Mouse (Mus musculus): ENCODE results near the gene Myo19. TPM values are rescaled to one million over a fixed set of nuclear protein-coding genes. Genes with fewer than 3 reads are reported as not detected.
"Not testable (repeated sequence)": the region's sequence is repeated elsewhere in the genome, so short reads cannot be mapped to it uniquely, and the experiment has no call there.

Gene Myo19
- total RNA-seq (2014; fragmentation: Nextera tagmentation) = 10.7 and 13.4 TPM in 2 replicates
- total RNA-seq (2017) = 5.1 and 5.2 TPM in 2 replicates

DNA sequence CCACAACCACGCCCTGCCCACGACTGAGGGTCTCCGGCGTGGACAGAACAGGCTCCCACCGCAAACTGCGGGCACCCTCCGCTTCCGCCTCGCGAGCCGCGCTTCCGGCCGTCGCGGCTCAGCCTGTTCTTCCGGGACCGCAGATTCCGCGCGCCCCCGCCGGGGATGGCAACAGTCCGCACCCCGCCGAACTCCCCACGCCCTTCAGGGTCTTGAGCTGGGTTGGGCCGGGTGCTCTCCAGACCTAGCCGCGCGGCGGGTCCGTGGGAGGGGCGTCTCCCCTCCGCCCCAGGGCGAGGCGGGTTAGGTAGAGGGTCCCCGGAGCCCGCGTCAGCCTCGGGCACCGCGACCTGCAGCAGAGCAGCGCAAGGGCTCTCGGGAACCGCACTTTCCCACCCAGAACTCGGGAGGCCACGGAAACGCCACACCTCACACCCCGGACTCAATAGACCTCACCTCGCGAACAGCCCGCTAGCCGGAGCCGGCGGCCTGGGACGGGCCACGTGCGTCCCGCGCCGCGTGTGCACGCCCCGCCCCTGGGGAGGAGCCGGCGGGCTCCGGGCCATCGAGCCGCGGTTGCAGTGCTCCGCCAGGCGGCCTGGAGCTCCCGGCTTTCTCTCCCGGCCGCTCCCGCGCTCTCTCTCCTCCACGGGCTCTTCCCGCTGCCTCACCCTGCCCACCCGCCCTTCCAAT lies at the start of gene Myo19, which contains the start of gene Pigw:
Gene Myo19, plus strand, starts transcription at position 377 of the 693 bp plus-strand sequence.
Gene Pigw, minus strand, starts transcription at position 514 of the 693 bp plus-strand sequence.
- ATAC-seq (replicated peaks; ENCODE audit: poor library complexity, severe bottlenecking) = peak; percentile 79

DNA sequence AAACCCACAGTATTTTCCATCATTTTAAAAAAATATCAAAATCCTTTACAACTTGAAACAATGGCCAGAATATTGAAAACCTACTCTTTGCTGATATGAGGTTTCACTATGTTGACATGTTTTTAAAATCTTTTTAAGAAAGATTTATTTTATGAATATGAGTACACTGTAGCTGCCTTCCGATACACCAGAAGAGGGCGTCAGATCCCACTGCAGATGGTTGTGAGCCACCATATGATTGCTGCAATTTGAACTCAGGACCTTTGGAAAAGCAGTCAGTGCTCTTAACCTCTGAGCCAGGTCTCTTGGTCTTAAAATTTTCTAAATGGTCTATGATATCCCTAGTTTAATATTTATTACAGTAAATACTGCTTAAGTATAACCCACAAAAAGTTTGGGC lies 40.6 kb upstream of the Myo19 start:
- ATAC-seq (replicated peaks; ENCODE audit: poor library complexity, severe bottlenecking) = no peak

DNA sequence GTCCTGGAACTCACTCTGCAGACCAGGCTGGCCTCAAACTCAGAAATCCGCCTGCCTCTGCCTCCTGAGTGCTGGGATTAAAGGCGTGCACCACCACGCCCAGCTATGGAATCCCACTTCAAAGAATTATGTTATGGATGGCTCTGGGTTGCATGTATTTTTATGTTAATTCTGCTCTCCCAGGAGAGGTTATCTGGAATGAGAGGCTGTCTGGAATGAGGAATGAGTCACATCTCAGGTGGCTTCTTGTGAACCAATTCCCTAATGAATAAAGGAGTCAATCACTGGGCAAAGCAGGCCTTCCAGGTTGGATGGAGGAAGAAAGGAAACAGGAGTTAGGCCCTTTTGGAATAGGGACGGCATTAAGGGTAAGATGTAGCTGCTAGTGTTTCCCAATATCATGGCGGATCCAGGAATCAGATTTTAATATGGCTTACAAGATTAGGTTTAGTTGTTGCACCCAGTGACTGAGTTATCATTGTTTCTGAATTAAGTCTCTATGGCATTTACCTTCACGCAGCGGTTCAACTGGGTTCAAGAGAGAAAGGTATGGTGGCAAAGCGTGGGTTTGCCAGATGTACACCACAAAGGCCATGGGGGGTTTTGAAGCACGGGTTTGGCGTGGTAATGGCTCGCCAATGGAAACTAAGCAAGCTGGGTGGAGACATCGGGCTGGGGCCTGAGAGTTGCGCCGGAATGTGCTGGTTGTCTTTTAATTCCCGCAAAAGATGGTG lies 33.0 kb upstream of the Myo19 start:
- no peak for ATAC-seq (replicated peaks; ENCODE audit: poor library complexity, severe bottlenecking)

DNA sequence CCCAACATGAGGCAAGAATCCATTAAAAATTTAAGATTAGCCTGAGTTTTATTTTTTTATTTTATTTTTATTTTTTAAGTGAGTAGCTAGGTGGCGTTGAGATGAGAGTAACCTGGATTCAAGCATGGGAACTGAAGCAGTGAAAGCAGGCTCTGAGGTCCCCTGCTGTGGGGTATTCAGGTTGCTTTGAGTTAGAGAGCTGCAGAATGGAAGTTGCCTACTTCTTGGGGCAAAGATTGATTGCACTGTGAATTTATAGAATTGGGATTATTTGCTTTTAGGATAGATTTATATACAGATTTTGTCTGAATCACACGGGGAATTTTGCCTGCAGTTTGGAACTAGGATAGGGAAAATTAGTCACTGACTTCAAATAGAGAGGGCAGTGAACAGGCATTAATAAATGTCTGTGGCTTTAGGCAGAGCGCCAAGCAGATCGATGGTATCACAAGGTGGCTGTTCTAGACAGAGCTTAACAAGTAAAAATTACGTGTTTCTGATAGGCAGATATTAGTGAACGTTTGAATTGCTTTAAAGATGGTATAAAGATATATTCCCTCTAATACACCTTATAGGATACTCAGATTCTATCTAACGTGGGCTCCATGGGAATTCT lies 32.4 kb upstream of the Myo19 start:
- ATAC-seq (replicated peaks; ENCODE audit: poor library complexity, severe bottlenecking) = no peak

DNA sequence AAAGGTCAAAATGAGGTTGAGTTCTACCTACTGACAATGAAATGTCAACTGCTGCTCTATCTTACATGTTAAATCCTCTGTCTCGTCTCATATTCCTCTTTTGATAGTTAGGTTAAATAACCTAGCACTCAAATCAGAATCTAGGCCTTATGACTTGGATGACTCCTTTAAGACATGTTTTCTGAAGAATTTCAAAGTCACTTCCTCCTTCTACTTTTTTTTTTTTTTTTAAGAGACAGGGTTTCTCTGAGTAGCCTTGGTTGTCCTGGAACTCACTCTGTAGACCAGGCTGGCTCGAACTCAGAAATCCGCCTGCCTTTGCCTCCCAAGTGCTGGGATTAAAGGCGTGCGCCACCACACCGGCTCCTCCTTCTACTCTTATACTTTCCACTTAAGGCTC lies 24.7 kb upstream of the Myo19 start:
- no peak for ATAC-seq (replicated peaks; ENCODE audit: poor library complexity, severe bottlenecking)

DNA sequence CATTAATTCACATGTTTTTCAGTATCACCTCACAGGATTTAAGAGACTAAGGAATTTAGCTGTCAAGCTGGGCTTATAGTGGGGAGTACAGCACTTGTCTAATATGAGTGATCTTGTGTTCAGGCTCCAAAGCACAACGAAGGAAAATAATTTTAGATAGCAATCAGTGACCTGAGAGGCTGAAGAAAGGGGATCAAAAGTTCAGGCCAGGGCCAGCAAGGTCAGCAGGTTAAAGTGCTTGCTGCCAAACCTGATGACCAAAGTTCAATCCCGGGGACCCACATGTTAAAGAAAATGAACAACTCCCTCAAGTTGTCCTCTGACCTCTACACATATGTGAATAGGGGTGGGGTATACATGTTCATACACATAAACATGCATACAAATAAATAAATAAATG lies 14.7 kb upstream of the Myo19 start:
- ATAC-seq (replicated peaks; ENCODE audit: poor library complexity, severe bottlenecking) = no peak

DNA sequence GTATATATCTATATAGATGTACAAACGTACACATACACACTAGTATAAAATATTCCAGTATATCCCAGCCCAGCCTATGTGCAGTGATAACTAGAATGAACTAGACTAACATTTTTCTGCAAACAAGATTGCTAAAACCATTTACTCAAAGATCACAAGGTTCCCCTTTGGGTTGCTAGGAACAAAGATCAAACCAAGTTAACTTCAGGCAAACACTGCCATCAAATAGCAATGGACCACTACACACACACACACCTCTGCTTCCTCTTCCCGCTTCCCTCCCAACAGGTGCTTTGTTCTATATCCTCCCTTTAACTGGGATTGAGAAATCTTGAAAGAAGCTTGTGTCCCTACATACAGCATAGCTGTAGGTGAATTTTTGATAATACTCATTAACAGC lies 12.4 kb upstream of the Myo19 start:
- ATAC-seq (replicated peaks; ENCODE audit: poor library complexity, severe bottlenecking) = no peak

DNA sequence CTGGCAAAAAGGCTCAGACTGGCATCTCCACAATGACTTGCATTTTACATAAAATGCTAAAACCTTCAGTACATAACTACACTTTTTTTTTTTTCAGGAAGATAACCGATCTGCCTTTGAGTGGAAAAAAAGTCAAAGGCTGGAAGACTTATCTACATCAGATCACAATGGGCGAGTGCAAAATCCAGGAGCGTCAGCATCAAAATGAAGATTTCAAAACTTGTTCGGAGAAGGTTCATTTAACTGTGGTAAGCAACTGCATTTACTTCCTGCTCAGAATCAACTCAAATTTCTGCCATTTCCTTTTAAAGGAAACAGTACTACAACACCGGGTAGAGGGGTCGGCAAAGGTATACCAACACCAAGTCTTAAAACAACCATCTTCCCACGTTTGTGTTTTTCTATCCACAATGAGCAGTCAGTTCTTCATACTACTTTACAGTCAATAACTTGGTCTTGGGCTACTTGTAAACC lies 11.1 kb upstream of the Myo19 start:
- no peak for ATAC-seq (replicated peaks; ENCODE audit: poor library complexity, severe bottlenecking)

DNA sequence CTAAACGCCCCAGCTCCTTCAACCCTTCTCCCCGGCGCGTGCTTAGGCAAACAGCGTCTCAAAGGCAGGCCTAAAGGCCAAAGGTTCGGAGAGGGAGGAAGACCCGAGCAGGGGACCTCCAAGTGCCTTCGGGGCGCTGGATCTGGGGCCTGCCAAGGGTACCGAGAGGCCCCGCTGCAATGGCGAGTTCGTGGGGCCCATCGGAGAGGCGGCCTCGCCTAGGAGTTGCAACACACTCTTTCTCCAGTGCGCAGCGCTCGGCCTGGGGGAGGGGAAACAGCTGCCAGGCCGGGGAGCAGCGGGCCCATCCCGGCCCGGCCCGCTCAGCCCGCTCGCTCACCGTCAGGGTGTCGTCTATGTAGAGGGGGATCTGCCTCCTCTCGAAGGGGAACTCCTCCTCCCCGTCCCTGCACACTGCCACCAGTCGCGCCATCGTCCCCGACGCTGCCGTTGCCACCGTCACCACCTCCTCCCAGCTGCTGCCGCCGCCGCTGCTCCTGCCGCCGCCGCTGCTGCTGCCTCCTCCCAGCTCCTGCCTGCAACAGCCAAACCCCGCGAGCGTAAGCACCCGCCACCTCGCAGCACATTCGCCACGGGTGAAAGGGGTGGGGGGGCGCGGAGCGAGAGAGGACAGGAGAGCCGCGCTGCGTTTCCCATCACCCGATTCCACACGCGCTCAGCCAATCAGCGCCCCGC lies 10.3 kb upstream of the Myo19 start:
- peak; percentile 73 for ATAC-seq (replicated peaks; ENCODE audit: poor library complexity, severe bottlenecking)

DNA sequence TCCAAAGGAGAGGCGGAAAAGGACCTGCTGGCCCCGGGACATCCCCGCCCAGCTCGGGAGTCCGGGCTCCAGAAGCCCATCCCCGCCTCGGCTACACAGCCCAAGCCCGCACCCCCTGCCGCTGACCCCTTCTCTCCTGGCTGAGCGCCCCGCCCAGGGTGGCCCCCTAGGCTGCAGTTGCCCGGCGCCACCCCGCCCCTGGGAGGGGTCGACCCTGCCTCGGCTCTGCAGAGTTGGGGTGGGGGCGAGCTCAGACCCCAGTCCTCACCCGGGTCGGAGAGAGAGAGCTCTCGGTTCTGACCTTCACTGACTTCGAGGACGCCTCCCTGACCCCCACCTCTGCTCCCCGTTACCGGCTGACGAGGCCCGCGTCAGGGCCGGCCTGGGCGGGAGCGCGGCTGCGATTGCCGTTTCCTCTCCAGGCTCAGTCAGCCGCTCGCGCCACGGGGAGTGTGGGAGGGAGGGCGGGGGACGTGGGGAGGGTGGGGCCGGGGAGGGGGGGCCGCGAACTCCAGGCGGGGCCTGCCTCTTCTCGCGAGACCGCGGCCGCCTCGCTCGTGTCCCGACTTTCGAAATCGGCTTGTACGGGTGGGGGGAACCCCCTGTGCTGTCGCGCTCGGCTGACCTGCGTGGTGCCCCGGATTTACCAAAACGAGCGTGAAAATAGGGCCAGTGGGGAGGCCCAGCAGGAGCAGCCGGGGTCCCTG lies 9.5 kb upstream of the Myo19 start, which contains the start of gene Ggnbp2:
Gene Ggnbp2, minus strand, starts transcription at position 481 of the 707 bp plus-strand sequence.
- ATAC-seq (replicated peaks; ENCODE audit: poor library complexity, severe bottlenecking) = peak; percentile 69

DNA sequence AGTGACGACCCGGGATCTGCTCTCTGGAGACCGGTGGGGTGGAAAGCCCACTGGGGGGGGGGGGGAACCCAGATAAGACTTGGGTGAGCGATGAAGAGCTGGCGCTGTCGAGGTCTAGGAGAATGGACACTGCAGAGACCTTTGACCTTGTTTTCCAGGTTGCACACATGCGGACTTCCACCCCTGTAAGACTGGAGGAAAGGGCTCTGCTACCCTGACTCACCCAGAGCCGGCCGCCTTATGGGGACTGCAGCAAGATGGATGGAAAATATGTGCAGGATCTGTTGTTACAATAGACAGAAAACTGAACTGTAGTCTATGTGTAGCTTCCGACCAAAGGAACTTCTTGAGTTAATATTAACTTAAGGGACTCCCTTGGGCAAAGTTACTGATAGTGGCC lies 8.9 kb upstream of the Myo19 start:
- ATAC-seq (replicated peaks; ENCODE audit: poor library complexity, severe bottlenecking) = no peak

DNA sequence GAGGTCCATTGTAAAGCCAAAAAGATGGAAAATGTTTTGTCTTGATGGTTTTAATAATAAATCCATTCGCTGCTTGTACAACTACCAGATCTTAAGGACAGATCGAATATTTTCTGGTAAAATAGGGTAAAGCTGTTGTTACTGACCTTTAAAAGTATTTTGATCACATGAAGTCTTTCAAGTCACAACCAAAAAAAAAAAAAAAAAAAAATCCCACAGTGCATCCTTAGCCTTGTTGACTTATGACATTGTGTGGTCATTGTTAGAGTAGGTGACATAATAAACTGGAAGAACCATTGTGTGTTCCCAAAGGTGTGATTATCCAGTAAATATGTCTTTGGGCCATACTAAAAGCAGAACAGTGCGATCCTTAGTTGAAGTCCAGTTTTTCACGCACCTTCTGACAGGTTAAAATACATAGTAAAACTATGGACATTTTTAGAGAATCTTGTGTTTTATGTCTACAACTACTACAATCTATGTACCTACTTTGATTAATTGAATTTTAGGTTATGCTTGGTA lies 8.3 kb upstream of the Myo19 start:
- no peak for ATAC-seq (replicated peaks; ENCODE audit: poor library complexity, severe bottlenecking)

DNA sequence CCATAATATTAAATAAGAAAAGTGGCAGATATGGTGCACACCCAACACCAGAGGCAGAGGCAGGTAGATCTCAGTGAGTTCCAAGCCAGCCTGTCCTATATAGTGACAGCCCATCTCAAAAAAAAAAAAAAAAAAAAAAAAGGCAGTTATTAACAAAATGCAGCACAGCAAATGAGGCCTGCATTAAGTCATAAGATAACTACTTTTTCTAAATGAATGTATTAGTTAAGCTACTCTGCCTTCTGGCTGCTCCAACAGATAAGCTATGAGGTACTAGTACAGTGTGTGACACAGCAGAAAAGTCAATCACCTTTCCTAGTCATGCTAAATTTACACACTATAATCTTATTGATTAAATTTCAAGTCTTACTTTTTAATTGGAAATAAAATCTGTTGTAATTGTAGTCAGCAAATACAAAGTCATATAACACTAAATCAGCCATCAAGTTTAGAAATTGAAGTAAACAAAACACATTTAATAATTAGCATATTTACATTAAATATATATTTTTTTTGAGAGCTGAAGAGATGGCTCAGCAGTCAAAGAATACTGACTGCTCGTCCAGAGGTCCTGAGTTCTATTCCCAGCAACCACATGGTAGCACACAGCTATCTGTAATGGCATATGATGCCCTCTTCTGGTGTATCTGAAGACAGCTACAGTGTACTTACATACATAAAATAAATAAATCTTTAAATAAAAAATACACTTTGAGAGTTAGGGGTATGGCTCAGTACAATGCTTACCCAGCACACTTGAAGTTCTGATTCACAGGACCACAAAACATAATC lies 6.7 kb upstream of the Myo19 start:
- ATAC-seq (replicated peaks; ENCODE audit: poor library complexity, severe bottlenecking) = no peak

DNA sequence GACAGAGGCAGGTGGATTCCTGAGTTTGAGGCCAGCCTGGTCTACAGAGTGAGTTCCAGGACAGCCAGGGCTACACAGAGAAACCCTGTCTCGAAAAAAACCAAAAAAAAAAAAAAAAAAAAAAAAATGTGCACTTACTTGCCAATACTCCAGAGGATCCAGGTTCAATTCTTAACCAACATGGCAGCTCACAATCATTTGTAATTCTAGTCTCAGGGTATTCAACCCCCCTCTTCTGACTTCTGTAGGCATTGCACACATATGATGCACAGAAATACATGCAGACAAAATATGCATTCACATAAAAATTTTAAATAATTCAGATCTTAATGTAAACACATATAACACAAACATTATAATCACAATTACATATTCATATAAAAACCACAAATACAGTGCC lies 3.9 kb upstream of the Myo19 start:
- ATAC-seq (replicated peaks; ENCODE audit: poor library complexity, severe bottlenecking) = not testable (repeated sequence)

DNA sequence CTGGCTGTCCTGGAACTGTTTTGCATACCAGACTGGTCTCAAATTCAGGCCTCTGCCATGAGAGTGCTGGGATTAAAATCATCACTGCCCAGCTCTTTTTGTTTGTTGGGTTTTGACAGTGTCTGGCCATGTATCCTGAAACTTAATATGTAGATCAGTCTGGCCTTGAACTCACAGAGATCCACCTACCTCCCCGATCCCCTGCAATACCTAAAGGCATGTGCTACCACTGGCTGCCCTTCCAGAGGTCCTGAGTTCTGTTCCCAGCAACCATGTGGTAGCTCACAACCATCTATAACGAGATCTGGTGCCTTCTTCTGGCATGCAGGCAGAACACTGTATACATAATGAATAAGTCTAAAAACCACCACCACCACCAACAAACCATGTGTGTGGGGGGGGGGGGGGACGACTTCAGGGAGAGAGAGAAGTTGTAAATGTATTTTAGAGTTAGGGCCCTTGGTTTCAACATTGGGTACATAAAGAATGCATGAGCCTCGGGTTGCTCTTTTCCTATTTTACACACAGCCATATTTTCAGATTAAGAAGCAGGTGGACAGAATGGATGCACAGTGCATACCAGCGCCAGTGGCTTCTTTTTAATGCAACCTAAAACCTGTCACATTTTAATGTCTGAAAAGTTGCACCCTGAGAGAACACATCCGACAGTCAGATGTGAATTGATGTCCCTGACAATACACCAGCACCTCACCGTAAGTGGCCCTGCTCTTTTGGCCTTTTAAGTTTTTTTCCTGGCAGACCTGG lies 759 bp upstream of the Myo19 start:
- no peak for ATAC-seq (replicated peaks; ENCODE audit: poor library complexity, severe bottlenecking)

DNA sequence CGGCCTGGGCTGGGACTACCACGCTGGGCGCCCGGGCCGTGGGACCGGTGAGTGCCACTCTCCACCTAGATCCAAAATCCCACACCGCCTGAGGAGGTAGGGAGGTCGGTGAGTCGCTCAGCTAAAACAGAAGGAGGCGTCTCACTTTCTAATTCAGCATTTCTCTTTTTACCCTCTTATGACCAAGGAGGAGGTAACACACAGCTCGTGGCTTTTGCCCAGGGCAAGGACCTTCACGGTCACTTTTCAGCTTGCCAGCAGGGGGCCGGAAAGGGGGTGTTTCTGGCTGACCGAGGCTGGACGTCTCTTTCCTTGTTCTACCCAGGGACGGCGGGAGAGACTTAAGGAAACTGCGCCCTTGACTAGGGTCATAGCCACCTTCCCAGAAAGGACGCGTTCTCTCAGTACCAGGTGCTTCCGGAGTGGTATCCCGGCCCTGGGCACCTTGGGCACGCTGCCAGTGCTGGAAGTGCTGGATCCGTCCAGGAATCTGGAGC lies 565 bp downstream of the Myo19 start:
- ATAC-seq (replicated peaks; ENCODE audit: poor library complexity, severe bottlenecking) = peak; percentile 65

DNA sequence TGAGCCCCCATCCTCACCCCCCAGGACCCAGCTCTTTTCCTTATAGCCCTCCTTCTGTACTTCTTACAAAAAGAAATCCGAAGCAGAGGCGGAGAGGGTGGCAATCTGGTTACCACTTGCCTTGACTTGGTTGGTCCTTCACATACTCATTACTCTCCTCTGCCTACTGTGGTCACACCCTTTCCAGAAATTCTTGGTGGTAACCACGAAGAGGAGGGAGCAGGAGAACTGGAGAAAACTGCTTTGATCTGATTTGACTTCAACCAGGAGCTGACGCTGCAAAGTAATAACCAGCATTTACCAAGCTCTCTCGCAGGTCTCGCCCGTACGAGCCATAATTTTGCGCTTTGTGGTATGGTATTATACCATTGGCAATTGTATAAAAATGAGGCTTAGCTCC lies 1.0 kb downstream of the Myo19 start:
- ATAC-seq (replicated peaks; ENCODE audit: poor library complexity, severe bottlenecking) = no peak

DNA sequence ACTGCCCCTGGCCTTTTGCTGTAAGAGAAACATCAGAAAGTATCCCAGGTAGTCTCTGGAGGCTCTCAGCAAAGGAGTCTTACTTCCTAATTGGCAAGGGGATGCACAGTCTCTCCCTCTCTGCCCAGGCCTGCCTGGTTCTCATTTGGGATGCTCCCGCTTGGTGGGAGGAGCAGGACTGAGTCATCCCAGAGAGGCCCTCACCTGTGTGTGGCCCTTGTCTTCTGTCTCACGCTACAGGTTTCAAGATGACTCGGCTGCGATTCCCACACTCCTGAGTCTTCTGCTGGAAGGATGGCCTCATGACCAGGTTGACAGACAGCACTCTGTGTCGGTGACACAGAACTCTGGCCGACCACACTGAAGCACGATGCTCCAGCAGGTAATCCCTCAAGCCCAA lies 2.4 kb downstream of the Myo19 start:
- ATAC-seq (replicated peaks; ENCODE audit: poor library complexity, severe bottlenecking) = no peak

Data from granulocyte monocyte progenitor cell, adult 5-6 weeks (primary cell).